Mouse (Mus musculus) neural tube, embryonic 10.5 days (tissue): ENCODE data around the gene Astn1.
A peak's percentile ranks its signal among the peaks of the same experiment; 100 is the strongest.

Source experiments
- DNase-seq: peaks from one replicate; pipeline ENCODE4 v3.0.0-alpha.2; 2017; ENCODE audit warnings: low spot score; ENCODE audit errors: extremely low spot score

Gene Astn1

GRCm38 (mm10) chr1:158414198-158414597 lies 52.1 kb downstream of the Astn1 start:
- DNase-seq, result no peak

- no peak for DNase-seq
Measured at GRCm38 (mm10) chr1:158421451-158421850, 59.4 kb downstream of the Astn1 start.

DNA sequence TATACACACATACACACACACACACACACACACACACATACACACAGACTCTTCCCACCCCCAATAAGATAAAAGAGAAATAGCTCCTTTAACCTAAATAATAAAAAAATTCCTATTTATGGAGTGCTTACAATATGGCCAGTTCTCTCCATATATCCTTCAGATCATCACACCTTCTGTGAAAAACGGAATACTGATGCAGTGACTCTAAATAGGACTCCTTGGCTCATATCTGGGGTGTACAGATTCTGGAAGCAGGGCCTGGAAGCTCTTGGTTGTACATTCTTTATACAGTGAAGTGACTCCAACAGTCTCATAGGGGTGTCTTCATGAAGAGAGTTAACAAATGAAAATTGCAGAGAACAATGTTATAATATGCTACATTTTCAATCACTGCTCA lies 60.7 kb downstream of the Astn1 start:
- no peak for DNase-seq

DNA sequence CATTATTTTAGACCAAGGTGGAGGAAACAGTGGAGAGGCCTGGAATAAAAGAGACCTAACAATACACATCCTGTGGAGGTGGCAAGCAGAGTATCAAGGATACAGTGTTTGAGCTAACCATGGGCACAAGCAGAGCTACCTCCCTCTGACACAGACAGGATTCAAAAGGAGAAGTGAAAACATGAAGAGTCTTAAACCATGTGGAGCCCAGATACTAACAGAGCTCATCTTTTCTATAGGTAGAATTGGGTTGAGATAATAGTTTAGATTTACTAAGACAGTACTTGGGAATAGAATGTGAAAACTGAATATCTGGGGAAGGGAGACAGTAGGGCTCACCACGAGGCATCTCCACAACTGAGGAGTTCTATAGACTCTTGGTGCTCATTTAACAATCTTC lies 84.0 kb downstream of the Astn1 start:
- DNase-seq, result no peak

DNA sequence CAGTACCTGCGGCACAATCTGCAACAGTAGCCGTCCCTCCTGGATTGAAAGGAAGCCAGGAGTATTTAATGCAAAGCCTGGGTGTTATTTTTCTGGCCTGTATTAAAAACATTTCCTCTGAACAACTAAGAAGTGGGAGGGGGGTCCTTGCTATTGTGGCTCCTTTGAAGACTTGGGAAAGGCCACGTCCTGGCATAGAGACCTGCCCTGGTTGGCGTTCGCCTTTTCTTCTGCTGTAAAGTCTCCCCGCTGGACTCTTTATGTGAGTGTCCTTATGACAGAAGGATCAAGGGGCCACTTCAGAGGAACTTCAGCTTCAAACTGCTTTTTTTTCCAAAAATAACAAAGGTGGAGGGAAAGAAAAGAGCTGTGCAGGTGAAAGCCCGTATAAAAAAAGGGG lies 85.9 kb downstream of the Astn1 start:
- DNase-seq, result no peak

GRCm38 (mm10) chr1:158452675-158453074 lies 90.6 kb downstream of the Astn1 start:
- no peak for DNase-seq

DNA sequence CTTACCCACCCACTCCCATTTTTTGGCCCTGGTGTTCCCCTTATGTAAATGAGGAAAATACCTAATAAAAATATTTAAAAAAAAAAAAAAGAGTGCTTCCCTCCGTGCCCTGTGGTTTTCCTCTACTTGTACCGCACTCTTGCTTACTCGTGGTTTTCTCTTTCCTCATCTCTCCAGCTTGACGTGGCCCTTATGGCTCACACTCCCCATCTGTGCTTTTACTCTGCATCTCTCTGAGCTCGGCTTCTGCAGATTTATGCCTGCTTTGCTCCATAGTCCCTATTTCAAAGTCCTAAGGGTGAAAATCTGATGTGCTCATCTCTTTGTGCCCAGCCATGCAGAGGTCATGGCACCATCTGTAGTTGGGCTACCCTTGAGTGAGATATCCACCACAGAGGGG lies 91.5 kb downstream of the Astn1 start:
- DNase-seq, result no peak

- peak; percentile 19 for DNase-seq
Measured at GRCm38 (mm10) chr1:158463975-158464374, 101.9 kb downstream of the Astn1 start.

DNA sequence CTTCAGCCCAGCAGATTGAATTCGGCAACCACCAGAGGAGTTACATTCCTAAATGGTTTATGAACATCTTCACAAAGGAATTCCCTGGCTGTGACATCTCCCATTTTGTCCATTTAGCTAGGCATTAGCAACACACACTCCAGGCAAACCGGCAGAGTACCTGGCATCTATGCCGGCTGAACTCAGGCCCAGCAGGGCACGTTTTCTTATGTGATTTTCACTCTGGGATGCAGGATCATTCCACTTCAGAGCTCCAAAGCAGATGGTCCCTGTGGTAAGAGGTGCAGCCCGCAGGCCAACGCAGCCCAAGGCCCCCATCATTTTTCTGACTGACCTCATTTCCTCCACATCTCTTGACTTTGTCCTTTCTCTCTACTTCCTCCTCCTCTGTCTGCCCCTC lies 103.2 kb downstream of the Astn1 start:
- no peak for DNase-seq

DNA sequence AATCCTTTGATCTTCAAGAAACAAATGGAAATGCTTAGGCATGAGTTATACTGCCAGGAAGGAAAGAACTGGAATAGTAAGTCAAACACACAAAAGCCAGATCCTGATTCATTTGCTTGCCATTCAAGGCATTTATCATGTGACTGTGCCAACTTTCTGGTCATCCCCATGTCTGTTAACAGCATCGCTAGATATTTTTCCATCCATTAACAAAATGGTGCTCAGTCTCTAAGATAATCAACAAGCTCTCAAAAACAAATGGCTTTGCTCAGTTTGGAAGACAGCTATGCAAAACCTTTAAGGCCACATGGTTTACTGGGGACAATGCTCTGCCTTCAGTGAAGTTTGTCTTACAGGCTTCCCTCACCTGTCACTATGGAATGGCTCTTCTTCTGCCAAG lies 115.8 kb downstream of the Astn1 start:
- DNase-seq, result no peak

DNA sequence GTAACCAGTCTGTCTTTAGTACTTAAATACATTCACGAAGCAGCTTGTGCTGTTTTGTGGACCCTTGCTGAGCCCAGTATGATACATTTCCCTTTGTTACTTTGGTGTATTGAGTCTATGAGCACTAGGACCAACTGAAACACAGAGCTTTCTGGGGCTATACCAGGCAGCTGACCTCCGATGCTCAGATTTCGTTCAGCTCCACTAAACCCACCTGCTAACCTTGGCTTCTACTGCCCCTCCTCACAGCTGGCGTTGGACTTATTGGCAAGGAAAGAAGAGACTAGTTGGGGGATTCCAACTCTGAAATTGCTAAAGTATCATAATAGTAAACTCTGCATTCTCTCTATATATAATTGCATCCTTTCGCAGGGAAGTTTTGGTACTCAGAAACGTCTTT lies 118.2 kb downstream of the Astn1 start:
- DNase-seq, result no peak

DNA sequence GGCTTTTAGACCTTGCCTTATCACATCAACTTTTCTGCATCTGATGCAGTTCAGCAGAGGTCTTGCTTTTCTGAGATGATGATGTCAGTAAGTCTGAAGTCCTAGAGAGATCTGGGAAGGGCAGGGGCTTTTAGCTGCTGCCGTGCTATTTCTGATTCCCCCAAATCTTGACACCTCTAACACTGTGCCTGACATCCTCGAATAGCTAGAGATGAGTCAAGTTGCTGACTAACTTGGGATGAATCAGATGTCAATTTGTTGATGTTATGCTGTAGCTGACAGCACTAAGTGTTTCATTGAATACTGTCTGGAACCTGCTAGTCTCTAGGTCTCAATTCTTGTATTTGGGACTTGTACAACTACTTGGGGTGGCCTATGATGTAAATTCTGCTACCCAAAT lies 121.7 kb downstream of the Astn1 start:
- no peak for DNase-seq

GRCm38 (mm10) chr1:158489521-158490021 lies 127.5 kb downstream of the Astn1 start:
- no peak for DNase-seq

GRCm38 (mm10) chr1:158490175-158490574 lies 128.1 kb downstream of the Astn1 start:
- no peak for DNase-seq

DNA sequence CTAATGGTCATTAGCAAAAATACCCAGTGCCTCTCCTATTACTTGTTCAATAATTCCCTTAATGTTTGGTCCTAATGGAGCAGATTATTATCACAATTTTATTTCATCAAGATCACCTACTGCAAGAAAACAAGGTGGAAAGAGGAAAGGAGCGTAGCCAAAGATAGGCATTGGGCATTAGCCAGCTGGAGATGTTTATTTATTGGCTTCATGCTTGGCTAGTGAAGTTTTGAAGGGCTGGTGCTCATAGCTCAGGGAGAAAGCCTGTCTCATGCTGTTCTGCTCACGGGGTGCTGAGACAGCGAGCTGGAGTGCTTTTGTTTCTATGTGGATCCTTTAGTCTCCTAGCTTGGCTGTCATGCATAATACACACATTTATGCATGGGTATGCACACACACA lies 131.2 kb downstream of the Astn1 start:
- no peak for DNase-seq

DNA sequence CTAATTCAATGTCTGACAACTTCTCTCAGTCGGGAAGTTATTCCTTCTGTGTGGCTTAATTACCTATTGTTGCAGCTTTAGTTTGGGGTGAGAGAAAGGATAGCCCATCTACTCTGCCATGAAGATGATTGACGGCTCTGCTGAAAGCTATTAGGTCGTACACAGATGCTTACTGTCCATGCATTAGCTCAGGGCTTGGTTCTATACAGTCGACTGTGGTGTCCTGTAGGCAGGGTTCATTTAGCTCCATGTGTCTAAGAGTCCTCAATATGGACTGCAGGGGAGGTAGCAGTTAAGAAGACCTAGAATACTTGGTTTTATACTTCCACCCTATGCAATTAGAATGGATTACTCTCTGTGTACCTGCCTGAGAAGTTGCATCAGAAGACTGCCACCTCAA lies 138.1 kb downstream of the Astn1 start:
- no peak for DNase-seq

DNA sequence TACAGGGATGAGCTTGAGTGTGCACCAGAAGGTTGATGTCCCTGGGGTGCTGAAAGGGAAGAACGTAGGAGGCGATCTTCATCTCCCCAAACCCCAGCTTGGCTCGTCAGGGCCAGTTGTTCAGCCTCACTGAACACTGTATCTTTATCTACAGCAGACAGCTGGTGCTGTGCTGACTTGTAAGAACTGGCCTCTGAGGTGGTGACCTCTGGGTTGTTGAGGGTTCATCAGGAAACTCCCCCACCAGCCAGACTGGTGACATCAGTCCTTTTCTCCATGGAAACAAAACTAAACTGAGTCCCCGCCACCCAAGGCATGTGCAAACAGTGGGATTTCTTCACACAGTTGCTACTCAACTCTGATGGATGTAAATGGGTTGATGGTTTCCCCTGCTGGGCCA lies 138.9 kb downstream of the Astn1 start:
- DNase-seq, result peak; percentile 26

DNA sequence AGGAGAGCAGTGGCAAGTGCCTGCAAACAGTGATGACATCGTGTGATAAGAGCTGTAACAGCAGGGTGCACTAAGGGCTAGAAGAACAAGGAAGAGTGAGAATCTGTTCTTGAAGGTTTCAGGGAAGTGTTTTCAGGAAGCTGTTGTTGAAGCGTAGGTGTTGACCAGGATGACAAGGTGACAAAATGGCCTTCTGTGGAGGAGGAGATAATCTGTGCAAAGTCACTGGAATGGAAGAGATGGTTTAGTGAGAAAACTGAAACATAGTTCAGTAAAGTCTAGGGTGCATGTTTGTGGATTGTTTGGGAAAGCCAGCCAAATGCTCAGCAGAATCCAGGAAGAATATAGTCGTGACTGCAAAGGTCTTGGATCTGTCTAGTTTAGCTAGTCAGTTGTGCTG lies 145.5 kb downstream of the Astn1 start:
- no peak for DNase-seq

GRCm38 (mm10) chr1:158509112-158509855 lies 147.2 kb downstream of the Astn1 start:
- no peak for DNase-seq

DNA sequence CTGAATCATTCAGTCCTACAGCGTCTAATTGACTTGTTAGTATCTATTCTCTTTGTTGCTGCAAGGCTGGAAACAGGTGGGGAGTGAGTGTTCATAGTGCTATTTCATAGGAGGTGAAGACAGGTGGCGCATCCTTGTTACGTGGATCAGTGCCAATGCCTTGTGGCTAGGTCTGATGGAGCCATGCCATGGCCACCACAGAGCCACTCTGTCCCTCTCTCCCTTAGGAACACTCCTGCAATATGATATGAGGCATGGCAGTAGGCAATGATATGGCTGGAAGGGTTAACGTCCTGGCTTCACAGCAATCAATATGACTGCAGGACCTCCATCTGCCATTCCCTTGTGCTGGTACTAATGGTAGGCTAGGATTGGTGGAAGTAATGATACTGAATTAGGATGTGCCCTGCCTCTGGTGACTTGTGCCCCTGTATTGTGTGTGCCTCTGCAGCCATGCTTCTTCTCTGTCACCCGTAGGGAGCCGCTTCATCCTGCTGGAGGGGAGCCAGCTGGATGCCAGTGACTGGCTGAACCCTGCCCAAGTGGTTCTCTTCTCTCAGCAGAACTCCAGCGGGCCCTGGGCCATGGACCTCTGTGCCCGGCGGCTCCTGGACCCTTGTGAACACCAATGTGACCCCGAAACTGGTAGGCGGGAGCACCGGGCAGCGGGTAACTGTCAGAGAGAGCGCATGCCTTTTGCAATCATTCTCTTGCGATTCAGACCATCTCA lies 148.6 kb downstream of the Astn1 start:
- no peak for DNase-seq

DNA sequence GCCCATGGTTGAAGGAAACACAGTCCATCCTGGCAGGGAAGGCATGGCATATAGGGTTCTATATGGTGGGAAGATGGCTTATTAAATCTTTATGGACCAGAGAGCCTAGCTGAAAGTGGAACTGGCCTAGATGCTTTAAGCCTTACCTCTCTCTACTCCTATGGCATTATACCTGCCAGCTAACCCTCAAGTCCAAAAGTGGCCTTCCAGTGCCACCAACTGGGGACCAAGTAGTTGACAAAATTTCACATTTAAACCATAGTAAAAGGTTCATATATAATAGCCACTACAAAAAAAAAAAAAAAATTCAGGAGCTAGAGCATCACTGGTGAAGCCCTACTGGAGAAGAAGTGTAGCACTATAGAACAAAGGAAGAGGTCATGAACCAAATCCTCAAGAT lies 150.0 kb downstream of the Astn1 start:
- DNase-seq, result no peak

DNA sequence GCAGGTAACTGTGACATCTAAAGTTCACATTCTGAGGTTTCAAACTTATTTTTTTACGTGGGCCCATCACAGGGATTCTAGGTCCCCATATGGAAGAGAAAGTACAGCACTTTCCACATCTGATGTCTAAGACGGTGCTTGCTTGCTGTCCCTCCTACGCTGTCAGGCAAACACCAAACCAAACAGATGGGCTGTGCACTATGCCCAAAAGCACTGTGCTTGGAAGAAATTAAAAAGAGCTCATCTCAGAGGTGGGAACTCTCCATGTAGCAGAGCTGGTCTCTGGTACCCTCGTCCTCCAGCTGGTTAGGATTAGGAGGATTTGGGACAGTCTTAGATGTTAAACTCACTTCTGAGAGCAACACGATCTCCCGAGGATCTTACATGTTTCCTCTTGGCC lies 150.6 kb downstream of the Astn1 start:
- DNase-seq, result no peak

GRCm38 (mm10) chr1:158513572-158513971 lies 151.5 kb downstream of the Astn1 start:
- DNase-seq, result no peak
